Mouse (Mus musculus): ENCODE measurements at regions not wholly inside any gene's neighbourhood (a gene's known extent, or its start where the extent isn't known, plus 50 kb on each side); places are given as distances from the start of the nearest gene placed in this dataset.

- Histone ChIP-seq H3K4me2 (ENCODE audit: low read length) (no peak overlapping the region), H3K4me1 (ENCODE audit: control insufficient read depth, insufficient read depth, low read length) (no peaks in the 10 kb centered on the region), H3K36me3 (ENCODE audit: control insufficient read depth, insufficient read depth, low read length) (no peaks in the 10 kb centered on the region), H3K4me3 (replicated peaks; ENCODE audit: low read depth, low read length) (no peak overlapping the region), H3K9ac (replicated peaks; ENCODE audit: low read length) (no peak overlapping the region), H3K27ac (replicated peaks; ENCODE audit: low read depth, low read length) (no peak overlapping the region), H3K27me3 (ENCODE audit: control insufficient read depth, insufficient read depth, low read length) (no peaks in the 10 kb centered on the region), H3K9me3 (ENCODE audit: control insufficient read depth, low read length) (no peaks in the 10 kb centered on the region)
- WGBS = 80% methylated on average over 1 of the region's 1 CpGs
- DNase-seq (no peak), ATAC-seq (ENCODE audit: low FRiP score, low TSS enrichment) (no peak)
These were observed 630.1 kb upstream of the 4930452B06Rik start for GRCm38 (mm10) chr14:9296145-9296544.

- H3K4me3 ChIP-seq (replicated peaks; ENCODE audit: low read depth, low read length) = no peak overlapping the region
These were observed 628.5 kb upstream of the 4930452B06Rik start for GRCm38 (mm10) chr14:9294555-9294954.

GRCm38 (mm10) chr14:9288103-9288502 is 622.1 kb upstream of the 4930452B06Rik start:
- DNase-seq (no peak), ATAC-seq (ENCODE audit: low FRiP score, low TSS enrichment) (no peak)
- H3K4me2 ChIP-seq (ENCODE audit: low read length) = no peak overlapping the region
- H3K9ac ChIP-seq (replicated peaks; ENCODE audit: low read length) = no peak overlapping the region
- H3K9me3 ChIP-seq (ENCODE audit: control insufficient read depth, low read length) = no peaks in the 10 kb centered on the region
- no peaks in the 10 kb centered on the region for H3K36me3 ChIP-seq (ENCODE audit: control insufficient read depth, insufficient read depth, low read length)
- no peak overlapping the region for H3K27ac ChIP-seq (replicated peaks; ENCODE audit: low read depth, low read length)
- H3K27me3 ChIP-seq (ENCODE audit: control insufficient read depth, insufficient read depth, low read length) = no peaks in the 10 kb centered on the region
- H3K4me3 ChIP-seq (replicated peaks; ENCODE audit: low read depth, low read length) = no peak overlapping the region
- no peaks in the 10 kb centered on the region for H3K4me1 ChIP-seq (ENCODE audit: control insufficient read depth, insufficient read depth, low read length)
- 65% methylated on average over 1 of the region's 1 CpGs for WGBS

More at GRCm38 (mm10) chr14:9294555-9294954, 628.5 kb upstream of the 4930452B06Rik start:
- DNase-seq (no peak), ATAC-seq (ENCODE audit: low FRiP score, low TSS enrichment) (no peak)
- Histone ChIP-seq H3K4me1 (ENCODE audit: control insufficient read depth, insufficient read depth, low read length) (no peaks in the 10 kb centered on the region), H3K27ac (replicated peaks; ENCODE audit: low read depth, low read length) (no peak overlapping the region), H3K9ac (replicated peaks; ENCODE audit: low read length) (no peak overlapping the region), H3K9me3 (ENCODE audit: control insufficient read depth, low read length) (no peaks in the 10 kb centered on the region), H3K27me3 (ENCODE audit: control insufficient read depth, insufficient read depth, low read length) (no peaks in the 10 kb centered on the region), H3K36me3 (ENCODE audit: control insufficient read depth, insufficient read depth, low read length) (no peaks in the 10 kb centered on the region), H3K4me2 (ENCODE audit: low read length) (no peak overlapping the region)
- WGBS = 73% methylated on average over 2 of the region's 2 CpGs

GRCm38 (mm10) chr14:9285606-9286002 is 619.6 kb upstream of the 4930452B06Rik start:
- no peaks in the 10 kb centered on the region for H3K27me3 ChIP-seq (ENCODE audit: control insufficient read depth, insufficient read depth, low read length)
- H3K27ac ChIP-seq (replicated peaks; ENCODE audit: low read depth, low read length) = no peak overlapping the region
- H3K9me3 ChIP-seq (ENCODE audit: control insufficient read depth, low read length) = no peaks in the 10 kb centered on the region
- H3K4me1 ChIP-seq (ENCODE audit: control insufficient read depth, insufficient read depth, low read length) = no peaks in the 10 kb centered on the region
- H3K9ac ChIP-seq (replicated peaks; ENCODE audit: low read length) = no peak overlapping the region
- no peak overlapping the region for H3K4me3 ChIP-seq (replicated peaks; ENCODE audit: low read depth, low read length)
- no peak for ATAC-seq (ENCODE audit: low FRiP score, low TSS enrichment)
- WGBS = 94% methylated on average over 7 of the region's 7 CpGs
- H3K36me3 ChIP-seq (ENCODE audit: control insufficient read depth, insufficient read depth, low read length) = no peaks in the 10 kb centered on the region
- H3K4me2 ChIP-seq (ENCODE audit: low read length) = no peak overlapping the region
- no peak for DNase-seq

GRCm38 (mm10) chr14:9284976-9285605 is 619.1 kb upstream of the 4930452B06Rik start:
- 85% methylated on average over 2 of the region's 2 CpGs for WGBS
- H3K9me3 ChIP-seq (ENCODE audit: control insufficient read depth, low read length) = no peaks in the 10 kb centered on the region
- H3K27ac ChIP-seq (replicated peaks; ENCODE audit: low read depth, low read length) = no peak overlapping the region
- H3K4me3 ChIP-seq (replicated peaks; ENCODE audit: low read depth, low read length) = no peak overlapping the region
- H3K4me2 ChIP-seq (ENCODE audit: low read length) = no peak overlapping the region
- no peak for DNase-seq
- no peak overlapping the region for H3K9ac ChIP-seq (replicated peaks; ENCODE audit: low read length)
- H3K36me3 ChIP-seq (ENCODE audit: control insufficient read depth, insufficient read depth, low read length) = no peaks in the 10 kb centered on the region
- H3K27me3 ChIP-seq (ENCODE audit: control insufficient read depth, insufficient read depth, low read length) = no peaks in the 10 kb centered on the region
- H3K4me1 ChIP-seq (ENCODE audit: control insufficient read depth, insufficient read depth, low read length) = no peaks in the 10 kb centered on the region
- ATAC-seq (ENCODE audit: low FRiP score, low TSS enrichment) = no peak

- no peak for DNase-seq
- Histone ChIP-seq H3K27ac (replicated peaks; ENCODE audit: low read depth, low read length) (no peak overlapping the region), H3K27me3 (ENCODE audit: control insufficient read depth, insufficient read depth, low read length) (no peaks in the 10 kb centered on the region), H3K36me3 (ENCODE audit: control insufficient read depth, insufficient read depth, low read length) (no peaks in the 10 kb centered on the region), H3K4me2 (ENCODE audit: low read length) (no peak overlapping the region), H3K9me3 (ENCODE audit: control insufficient read depth, low read length) (no peaks in the 10 kb centered on the region), H3K4me3 (replicated peaks; ENCODE audit: low read depth, low read length) (no peak overlapping the region), H3K9ac (replicated peaks; ENCODE audit: low read length) (no peak overlapping the region), H3K4me1 (ENCODE audit: control insufficient read depth, insufficient read depth, low read length) (no peaks in the 10 kb centered on the region)
- no peak for ATAC-seq (ENCODE audit: low FRiP score, low TSS enrichment)
- 79% methylated on average over 14 of the region's 14 CpGs for WGBS
These were observed 601.4 kb upstream of the 4930452B06Rik start for GRCm38 (mm10) chr14:9267282-9268091.

GRCm38 (mm10) chr14:9252017-9252416 is 586.0 kb upstream of the 4930452B06Rik start:
- H3K4me3 ChIP-seq (replicated peaks; ENCODE audit: low read depth, low read length) = no peak overlapping the region
- ATAC-seq (ENCODE audit: low FRiP score, low TSS enrichment) (no peak), DNase-seq (no peak)
- H3K4me1 ChIP-seq (ENCODE audit: control insufficient read depth, insufficient read depth, low read length) = no peaks in the 10 kb centered on the region
- H3K9me3 ChIP-seq (ENCODE audit: control insufficient read depth, low read length) = no peaks in the 10 kb centered on the region
- no peaks in the 10 kb centered on the region for H3K27me3 ChIP-seq (ENCODE audit: control insufficient read depth, insufficient read depth, low read length)
- no peaks in the 10 kb centered on the region for H3K36me3 ChIP-seq (ENCODE audit: control insufficient read depth, insufficient read depth, low read length)
- H3K27ac ChIP-seq (replicated peaks; ENCODE audit: low read depth, low read length) = no peak overlapping the region
- WGBS = 86% methylated on average over 1 of the region's 1 CpGs
- no peak overlapping the region for H3K4me2 ChIP-seq (ENCODE audit: low read length)
- H3K9ac ChIP-seq (replicated peaks; ENCODE audit: low read length) = no peak overlapping the region

- 45% methylated on average over 1 of the region's 1 CpGs for WGBS
- Histone ChIP-seq H3K9me3 (ENCODE audit: control insufficient read depth, low read length) (no peaks in the 10 kb centered on the region), H3K36me3 (ENCODE audit: control insufficient read depth, insufficient read depth, low read length) (no peaks in the 10 kb centered on the region), H3K27me3 (ENCODE audit: control insufficient read depth, insufficient read depth, low read length) (no peaks in the 10 kb centered on the region), H3K4me3 (replicated peaks; ENCODE audit: low read depth, low read length) (no peak overlapping the region), H3K9ac (replicated peaks; ENCODE audit: low read length) (no peak overlapping the region), H3K4me1 (ENCODE audit: control insufficient read depth, insufficient read depth, low read length) (no peaks in the 10 kb centered on the region), H3K4me2 (ENCODE audit: low read length) (no peak overlapping the region), H3K27ac (replicated peaks; ENCODE audit: low read depth, low read length) (no peak overlapping the region)
- DNase-seq (no peak), ATAC-seq (ENCODE audit: low FRiP score, low TSS enrichment) (no peak)
These were observed 579.2 kb upstream of the 4930452B06Rik start for GRCm38 (mm10) chr14:9245266-9245665.

- H3K4me2 ChIP-seq (ENCODE audit: low read length) = no peak overlapping the region
- no peaks in the 10 kb centered on the region for H3K27me3 ChIP-seq (ENCODE audit: control insufficient read depth, insufficient read depth, low read length)
- no peak for ATAC-seq (ENCODE audit: low FRiP score, low TSS enrichment)
- no peaks in the 10 kb centered on the region for H3K4me1 ChIP-seq (ENCODE audit: control insufficient read depth, insufficient read depth, low read length)
- H3K27ac ChIP-seq (replicated peaks; ENCODE audit: low read depth, low read length) = no peak overlapping the region
- no peak overlapping the region for H3K9ac ChIP-seq (replicated peaks; ENCODE audit: low read length)
- no peaks in the 10 kb centered on the region for H3K36me3 ChIP-seq (ENCODE audit: control insufficient read depth, insufficient read depth, low read length)
- H3K9me3 ChIP-seq (ENCODE audit: control insufficient read depth, low read length) = no peaks in the 10 kb centered on the region
- no peak for DNase-seq
- no peak overlapping the region for H3K4me3 ChIP-seq (replicated peaks; ENCODE audit: low read depth, low read length)
These were observed 577.3 kb upstream of the 4930452B06Rik start for GRCm38 (mm10) chr14:9243336-9243735.
